Mouse (Mus musculus) ES-Bruce4 (cell line): ENCODE results near the gene Coq8a.

Experiments
- EP300 ChIP-seq: IDR thresholded peaks from 2 replicates; pipeline ENCODE4 v1.6.1; 2011; ENCODE audit warnings: low read depth, low read length; ENCODE audit not compliant: insufficient read depth
- POLR2A ChIP-seq: IDR thresholded peaks from one replicate; pipeline ENCODE4 v1.8.1; 2011; ENCODE audit warnings: low read length; ENCODE audit not compliant: insufficient read depth

DNA sequence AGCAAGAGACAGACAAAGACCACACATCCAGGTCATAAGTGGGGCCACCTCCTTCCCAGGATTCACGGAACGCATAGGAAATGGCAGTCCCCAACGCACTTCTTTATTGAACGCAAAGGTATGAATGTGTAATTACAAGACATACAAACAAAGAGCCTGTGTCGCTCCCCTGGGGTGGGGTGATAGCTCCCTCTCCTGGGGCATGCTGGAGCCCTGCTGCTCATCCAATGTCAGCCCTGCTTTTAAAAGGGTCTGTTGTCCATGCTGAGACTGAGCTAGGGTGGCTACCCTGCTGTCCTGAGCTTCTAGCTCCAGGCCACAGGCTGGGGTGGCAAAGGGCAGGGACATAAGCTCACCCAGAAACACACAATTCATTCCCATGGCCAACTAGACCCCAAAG is 32.9 kb downstream of the Coq8a start:
- TF ChIP-seq EP300 (no peak), POLR2A (no peak)
